Mouse (Mus musculus) stomach, embryonic 16.5 days (tissue): ENCODE data around the gene Lonrf2. TPM values are rescaled to one million over a fixed set of nuclear protein-coding genes. Genes with fewer than 3 reads are reported as not detected.

ENCODE experiments used
- ATAC-seq: fragments of 200-750 bp; cut with Nextera tagmentation; 2 replicates; pipeline ENCODE4 v1.8.0; 2017; ENCODE audit warnings: moderate number of reproducible peaks, moderate TSS enrichment; ENCODE audit not compliant: insufficient read depth, low FRiP score
- H3K27ac ChIP-seq: fragments of 300-500 bp; sonication (generic); 2 replicates; pipeline ENCODE4 v1.5.1; 2014; ENCODE audit warnings: low read length
- H3K27me3 ChIP-seq: fragments of 300-500 bp; sonication (generic); 2 replicates; pipeline ENCODE4 v1.6.1; 2014; ENCODE audit warnings: low read length, control low read depth, mixed read lengths; ENCODE audit not compliant: control insufficient read depth, insufficient read depth
- H3K36me3 ChIP-seq: fragments of 300-500 bp; sonication (generic); 2 replicates; pipeline ENCODE4 v1.6.1; 2014; ENCODE audit warnings: low read length; ENCODE audit not compliant: control insufficient read depth, insufficient read depth
- H3K4me1 ChIP-seq: fragments of 300-500 bp; sonication (generic); 2 replicates; pipeline ENCODE4 v1.6.1; 2014; ENCODE audit warnings: low read length, control low read depth, mixed read lengths; ENCODE audit not compliant: control insufficient read depth, insufficient read depth
- H3K4me2 ChIP-seq: fragments of 300-500 bp; sonication (generic); 2 replicates; pipeline ENCODE4 v1.6.1; 2014; ENCODE audit warnings: low read depth, low read length, mixed read lengths
- H3K4me3 ChIP-seq: fragments of 300-500 bp; sonication (generic); replicated peaks from 2 replicates; pipeline ENCODE4 v1.5.1; 2014; ENCODE audit warnings: mild to moderate bottlenecking, low read length
- H3K9ac ChIP-seq: fragments of 300-500 bp; sonication (generic); 2 replicates; pipeline ENCODE4 v1.6.1; 2014; ENCODE audit warnings: low read length
- H3K9me3 ChIP-seq: fragments of 300-500 bp; sonication (generic); replicated peaks from 2 replicates; pipeline ENCODE4 v1.6.1; 2016; ENCODE audit warnings: low read length, control low read depth; ENCODE audit not compliant: control insufficient read depth
- WGBS: fragments of 180-500 bp; shearing (Covaris S2); extraction: QIAGEN DNeasy Blood & Tissue Kit; methylation state at CpG from one replicate; pipeline ENCODE4 v1.1.7; 2014; 5-methylcytosine and 5-hydroxymethylcytosine counted together
- polyA plus RNA-seq: library from polyadenylated mRNA; unstranded; fragments of >200 nt; fragmentation: Nextera tagmentation; extraction: Ambion mirVana; gene quantifications from 2 replicates; pipeline ENCODE4 v1.2.1, GENCODE M21; 2015

The Lonrf2 gene
- polyA plus RNA-seq, result 0.76 and 1.00 TPM in 2 replicates

DNA sequence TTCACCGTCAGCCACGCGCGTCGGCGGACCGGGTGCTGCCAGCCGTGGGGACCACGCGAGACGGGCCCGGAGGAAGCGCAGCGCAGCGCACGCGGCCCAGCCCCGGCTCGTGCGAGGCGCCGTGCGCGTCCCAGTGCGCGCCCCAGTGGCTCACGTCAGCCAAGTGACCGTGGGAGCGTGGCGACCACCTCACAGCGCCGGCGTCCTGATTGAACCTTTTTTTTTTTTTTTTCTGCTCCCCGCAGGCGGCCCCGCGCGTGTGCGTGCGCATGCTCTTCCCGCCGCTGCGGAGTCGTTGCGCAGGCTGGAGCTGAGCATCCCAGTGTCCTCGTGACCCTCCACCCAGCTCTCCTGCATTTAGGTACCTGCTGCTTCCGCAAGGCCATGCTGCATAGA, at the start of gene Lonrf2:
TSS of gene Lonrf2 (minus strand) at position 235 of the 396 bp plus-strand sequence.
- Histone ChIP-seq H3K9ac (peak within 1 kb of the TSS; percentile 80), H3K27me3 (peaks cover 21% of the 10 kb centered on the region), H3K9me3 (no peaks in the 10 kb centered on the region), H3K36me3 (no peaks in the 10 kb centered on the region), H3K4me3 (peak within 1 kb of the TSS; percentile 66), H3K4me1 (peaks cover 7% of the 10 kb centered on the region; the same call in 1 of the 2 replicates), H3K27ac (no peak within 1 kb of the TSS), H3K4me2 (peak within 1 kb of the TSS; percentile 97)
- WGBS, result under 1% methylated on average over 47 of the region's 47 CpGs
- ATAC-seq, result peak; percentile 56; the same call in 1 of the 2 replicates

DNA sequence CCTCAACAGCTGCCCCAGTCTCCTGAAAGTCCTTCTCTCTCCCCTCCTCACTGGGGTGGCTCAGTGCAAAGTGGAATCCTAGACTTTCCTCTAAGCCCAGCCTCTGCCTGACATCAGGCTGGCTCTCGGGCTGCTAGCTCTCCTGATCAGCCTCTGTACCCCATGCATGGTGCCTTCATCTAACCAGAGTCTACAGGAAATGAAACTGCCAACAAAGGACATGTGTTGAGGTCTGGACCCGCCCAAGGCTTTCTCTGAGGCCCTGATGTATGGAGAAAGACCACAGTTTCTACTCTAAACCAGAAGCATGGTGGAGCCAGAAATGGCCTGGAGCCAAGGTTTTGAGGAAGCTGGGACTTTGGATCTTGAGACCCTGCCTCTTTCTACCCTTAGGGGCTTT, 49.4 kb upstream of the Lonrf2 start:
- Histone ChIP-seq H3K9me3 (no peaks in the 10 kb centered on the region), H3K4me3 (no peak overlapping the region), H3K4me1 (0 out of 2 replicates have a peak, but pooled peaks cover 3% of the 10 kb centered on the region), H3K27ac (no peak overlapping the region), H3K27me3 (no peaks in the 10 kb centered on the region), H3K36me3 (no peaks in the 10 kb centered on the region), H3K4me2 (no peak overlapping the region), H3K9ac (no peak overlapping the region)
- ATAC-seq, result no peak
- WGBS, result 60% methylated on average over 2 of the region's 2 CpGs

DNA sequence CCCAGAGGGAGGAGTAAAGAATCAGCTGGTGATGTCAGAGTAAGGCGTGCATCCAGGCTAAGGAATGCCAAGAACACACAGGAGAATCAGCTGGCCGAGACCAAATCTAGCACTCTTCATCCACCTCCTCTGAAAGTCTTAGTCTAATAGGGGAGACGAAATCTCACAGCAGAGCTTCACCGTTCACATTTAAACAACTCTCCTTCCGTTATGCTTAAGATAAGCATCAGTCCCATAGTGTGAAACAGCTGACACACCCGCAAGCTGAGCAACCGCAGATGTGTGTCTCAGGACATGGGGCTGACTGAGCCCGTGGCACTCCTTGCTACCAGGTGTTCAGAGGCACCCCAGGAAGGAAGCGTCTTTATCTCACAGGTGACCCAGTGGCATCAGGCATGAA, 47.3 kb upstream of the Lonrf2 start:
- Histone ChIP-seq H3K27me3 (no peaks in the 10 kb centered on the region), H3K36me3 (no peaks in the 10 kb centered on the region), H3K4me1 (0 out of 2 replicates have a peak, but pooled peaks cover 3% of the 10 kb centered on the region), H3K4me2 (no peak overlapping the region), H3K9ac (no peak overlapping the region), H3K9me3 (no peaks in the 10 kb centered on the region), H3K27ac (no peak overlapping the region), H3K4me3 (no peak overlapping the region)
- WGBS, result 71% methylated on average over 9 of the region's 9 CpGs
- no peak for ATAC-seq

DNA sequence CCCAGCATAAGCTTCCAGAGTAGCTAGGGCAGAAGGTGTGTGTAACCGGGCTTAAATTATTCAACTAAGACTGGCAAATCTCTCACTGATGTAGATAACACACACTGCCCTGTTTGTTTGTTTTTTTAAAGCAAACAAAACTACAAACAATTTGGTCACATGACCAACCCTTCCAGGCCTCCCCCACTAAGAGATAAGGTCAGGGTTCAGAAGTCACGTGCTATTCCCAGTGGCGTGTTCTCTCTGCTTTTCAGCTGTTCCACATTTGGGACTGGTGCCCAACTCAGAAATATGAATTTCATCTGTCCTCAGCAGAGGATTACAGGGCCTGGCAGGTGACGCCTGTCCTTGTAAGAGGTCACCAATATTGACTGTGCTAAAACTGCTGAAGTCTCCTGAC, 46.2 kb upstream of the Lonrf2 start:
- Histone ChIP-seq H3K4me3 (no peak overlapping the region), H3K4me2 (no peak overlapping the region), H3K9me3 (no peaks in the 10 kb centered on the region), H3K36me3 (no peaks in the 10 kb centered on the region), H3K27ac (no peak overlapping the region), H3K4me1 (0 out of 2 replicates have a peak, but pooled peaks cover 3% of the 10 kb centered on the region), H3K9ac (no peak overlapping the region), H3K27me3 (no peaks in the 10 kb centered on the region)
- ATAC-seq, result no peak
- 81% methylated on average over 4 of the region's 4 CpGs for WGBS

DNA sequence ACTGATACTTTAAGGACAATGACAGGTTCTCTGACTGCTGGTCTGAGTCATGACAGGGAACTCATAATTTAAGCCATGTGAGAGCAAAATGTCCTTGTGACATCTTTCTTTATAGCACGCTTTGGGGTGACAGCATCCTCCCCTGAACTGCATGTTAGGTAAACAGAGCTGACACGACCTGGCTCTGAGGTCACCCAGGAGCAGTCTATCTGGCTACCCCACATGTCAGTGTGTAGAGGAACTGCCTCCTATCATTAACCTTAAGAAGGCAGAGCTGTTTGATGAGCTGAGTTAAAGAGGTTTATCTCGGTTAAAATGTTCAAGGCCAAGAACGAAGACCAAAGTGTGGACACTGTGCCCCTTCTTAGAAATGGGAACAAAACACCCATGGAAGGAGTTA, 44.9 kb upstream of the Lonrf2 start:
- Histone ChIP-seq H3K4me3 (no peak overlapping the region), H3K9me3 (no peaks in the 10 kb centered on the region), H3K27me3 (no peaks in the 10 kb centered on the region), H3K4me2 (no peak overlapping the region), H3K27ac (no peak overlapping the region), H3K9ac (no peak overlapping the region), H3K36me3 (no peaks in the 10 kb centered on the region), H3K4me1 (0 out of 2 replicates have a peak, but pooled peaks cover 3% of the 10 kb centered on the region)
- 56% methylated on average over 4 of the region's 4 CpGs for WGBS
- ATAC-seq, result no peak

DNA sequence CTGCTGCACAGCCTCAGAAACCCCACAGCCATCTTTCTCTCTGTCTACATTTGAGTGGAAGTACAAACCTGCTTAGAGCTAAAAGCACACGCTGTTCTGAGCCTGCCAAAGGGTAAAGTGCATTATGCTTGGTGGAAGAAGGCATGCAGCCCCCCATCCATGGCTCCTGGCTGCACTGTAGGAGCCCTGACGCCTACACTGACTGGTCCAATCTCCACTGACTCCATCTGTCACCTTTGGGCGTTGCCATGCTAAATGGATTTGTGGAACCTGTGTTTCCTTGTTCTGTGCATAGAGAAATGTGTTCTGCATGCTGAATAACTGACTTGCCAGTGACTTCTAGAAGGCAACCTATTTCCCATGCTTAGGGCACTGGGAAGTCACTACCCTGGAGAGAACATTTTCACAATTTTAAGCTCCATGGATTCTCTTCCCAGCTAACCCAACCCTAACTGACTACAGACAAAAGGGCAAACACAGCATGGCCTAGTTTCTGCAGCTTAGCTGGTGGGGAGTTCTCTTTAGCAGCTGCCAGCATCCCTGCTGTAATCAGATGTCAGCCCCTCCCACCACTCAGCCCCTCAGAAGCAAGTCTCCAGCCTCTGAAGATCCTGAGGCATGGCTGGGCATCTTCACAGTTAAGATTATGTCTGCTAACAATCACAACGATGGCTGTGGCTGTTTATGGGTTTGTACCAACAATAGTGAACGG, 40.3 kb upstream of the Lonrf2 start:
- ATAC-seq, result no peak
- Histone ChIP-seq H3K36me3 (no peaks in the 10 kb centered on the region), H3K4me1 (no peaks in the 10 kb centered on the region), H3K27ac (no peak overlapping the region), H3K9me3 (no peaks in the 10 kb centered on the region), H3K4me3 (no peak overlapping the region), H3K27me3 (no peaks in the 10 kb centered on the region), H3K4me2 (no peak overlapping the region), H3K9ac (no peak overlapping the region)
- 53% methylated on average over 5 of the region's 5 CpGs for WGBS

DNA sequence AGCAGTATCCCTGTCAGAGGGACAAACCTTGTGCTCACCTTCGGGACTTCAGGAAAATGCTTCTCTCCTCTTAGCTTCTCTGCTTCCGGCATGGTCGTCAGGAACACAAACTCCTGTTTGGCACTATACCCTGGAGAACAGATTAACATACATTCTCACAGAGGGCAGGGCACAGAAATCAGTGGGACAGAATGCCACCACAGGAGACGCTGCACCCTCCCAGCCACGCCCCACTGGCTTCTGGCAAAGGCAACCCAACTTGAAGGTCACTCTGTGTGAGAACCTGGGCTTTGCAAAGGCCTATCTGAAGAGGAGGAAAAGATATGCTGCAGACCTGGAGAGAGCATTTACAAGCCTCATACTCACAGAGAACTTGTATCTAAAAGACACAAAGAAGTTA, 37.4 kb upstream of the Lonrf2 start:
- Histone ChIP-seq H3K27me3 (no peaks in the 10 kb centered on the region), H3K9ac (no peak overlapping the region), H3K4me2 (no peak overlapping the region), H3K27ac (no peak overlapping the region), H3K4me1 (no peaks in the 10 kb centered on the region; the same call in 1 of the 2 replicates), H3K36me3 (no peaks in the 10 kb centered on the region), H3K4me3 (no peak overlapping the region), H3K9me3 (no peaks in the 10 kb centered on the region)
- ATAC-seq, result no peak
- 75% methylated on average over 5 of the region's 5 CpGs for WGBS

DNA sequence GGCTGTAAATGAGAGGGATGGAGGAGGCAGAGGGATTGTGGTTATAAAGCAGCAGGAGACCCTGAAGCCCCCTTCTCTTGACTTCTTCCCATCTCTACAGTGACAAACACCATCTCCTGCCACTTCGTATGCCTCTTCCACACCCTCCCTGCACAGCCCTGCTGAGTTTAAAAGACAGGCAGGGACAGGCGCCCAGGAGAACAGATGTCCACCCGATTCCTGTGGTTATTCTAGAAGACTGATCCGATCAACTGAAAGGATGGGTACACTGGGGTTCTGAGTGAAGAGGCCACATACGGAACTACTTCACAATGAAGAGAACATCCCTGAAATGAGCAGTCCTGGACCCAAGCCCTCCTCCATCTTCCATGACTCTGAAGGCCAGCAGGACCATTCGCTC, 35.3 kb upstream of the Lonrf2 start:
- no peak overlapping the region for H3K27ac ChIP-seq
- H3K4me2 ChIP-seq, result no peak overlapping the region
- no peaks in the 10 kb centered on the region for H3K9me3 ChIP-seq
- no peak overlapping the region for H3K9ac ChIP-seq
- ATAC-seq, result no peak
- no peaks in the 10 kb centered on the region; the same call in 1 of the 2 replicates for H3K4me1 ChIP-seq
- 90% methylated on average over 6 of the region's 6 CpGs for WGBS
- H3K36me3 ChIP-seq, result no peaks in the 10 kb centered on the region
- H3K27me3 ChIP-seq, result no peaks in the 10 kb centered on the region
- H3K4me3 ChIP-seq, result no peak overlapping the region

DNA sequence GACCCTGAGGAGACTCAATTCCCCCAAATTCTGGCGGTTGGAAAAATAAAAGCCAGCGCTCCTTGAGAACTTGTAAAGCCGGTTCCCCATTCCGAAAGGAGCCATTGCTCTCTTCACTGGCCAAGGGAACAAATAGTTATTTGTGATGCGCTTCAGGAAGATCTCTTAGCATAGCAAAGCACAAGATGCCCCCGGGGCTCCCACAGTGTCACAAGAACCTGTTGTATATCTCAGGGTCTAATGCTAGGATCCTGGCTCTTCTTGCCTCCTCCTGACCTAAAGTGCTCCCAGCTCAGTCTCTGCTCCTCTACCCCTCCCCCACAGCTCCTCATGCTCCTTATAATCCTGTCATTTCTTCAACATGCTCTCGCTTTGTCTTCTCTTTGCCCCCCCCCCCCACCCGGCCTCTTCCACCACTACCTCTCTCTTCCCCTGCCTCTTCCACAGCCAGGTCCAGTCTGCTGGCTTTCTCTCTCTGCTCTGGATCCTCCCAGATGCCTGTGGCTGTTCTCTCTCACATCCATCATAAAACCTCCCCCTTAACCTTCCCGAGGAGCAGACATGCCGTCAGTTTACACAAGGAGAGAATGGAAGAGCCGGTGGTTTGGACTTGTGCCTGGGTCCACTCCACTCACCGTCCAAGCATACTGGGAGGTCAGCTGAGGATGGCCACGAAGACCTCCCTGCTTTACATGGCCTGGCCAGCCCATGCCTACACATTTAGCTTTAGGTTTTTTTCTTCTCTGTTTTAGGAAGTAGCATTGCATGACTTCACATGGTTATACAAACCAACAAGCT, 33.1 kb upstream of the Lonrf2 start:
- H3K9me3 ChIP-seq, result no peaks in the 10 kb centered on the region
- H3K27me3 ChIP-seq, result no peaks in the 10 kb centered on the region
- H3K36me3 ChIP-seq, result no peaks in the 10 kb centered on the region
- no peak overlapping the region for H3K27ac ChIP-seq
- WGBS, result 45% methylated on average over 13 of the region's 13 CpGs
- H3K4me3 ChIP-seq, result no peak overlapping the region
- no peak overlapping the region for H3K9ac ChIP-seq
- no peak overlapping the region for H3K4me2 ChIP-seq
- 0 out of 2 replicates have a peak, but pooled peaks have one; percentile 21 for ATAC-seq
- H3K4me1 ChIP-seq, result no peaks in the 10 kb centered on the region; the same call in 1 of the 2 replicates
